In genomic region chr14:55603271-55603632, GRCm38 (mm10) we compare ENCODE assay signal across 8 mouse cellular contexts. TPM values are rescaled to one million over a fixed set of nuclear protein-coding genes. Genes with fewer than 3 reads are reported as not detected.
DNase-seq lines count a peak whose midpoint lies in the region; ATAC-seq and TF ChIP-seq lines count a peak whose summit lies in the region.

Gene Irf9, plus strand, starts transcription at chr14:55603571.

- no peak for TF ChIP-seq POLR2A in cerebellum, adult 2 months (IDR thresholded peaks at IDR 0.05; ENCODE audit: borderline replicate concordance, insufficient read depth, low read length)
- TF ChIP-seq POLR2A in spleen, adult 2 months (IDR thresholded peaks at IDR 0.05; ENCODE audit: low read depth, low read length), result no peak

- H3K27me3 ChIP-seq in cerebellum, adult 2 months (ENCODE audit: control insufficient read depth, insufficient read depth, low read length), result no peaks in the 10 kb centered on the region
- H3K27me3 ChIP-seq in spleen, adult 2 months (ENCODE audit: control insufficient read depth, insufficient read depth, low read length), result no peaks in the 10 kb centered on the region
- H3K27me3 ChIP-seq in hindbrain, embryonic 13.5 days, result no peaks in the 10 kb centered on the region
- H3K27me3 ChIP-seq in midbrain, embryonic 12.5 days, result no peaks in the 10 kb centered on the region

- ATAC-seq in hindbrain, embryonic 13.5 days (ENCODE audit: low FRiP score), result no peak
- no peak for ATAC-seq in midbrain, embryonic 12.5 days (ENCODE audit: low FRiP score, low read depth)

- H3K4me3 ChIP-seq in cerebellum, adult 2 months (replicated peaks; ENCODE audit: insufficient read depth, low read depth, low read length), result peak within 1 kb of the TSS; percentile 55
- peak within 1 kb of the TSS; percentile 79 for H3K4me3 ChIP-seq in spleen, adult 2 months (ENCODE audit: extremely low read depth, insufficient read depth, insufficient read length)
- H3K4me3 ChIP-seq in hindbrain, embryonic 13.5 days, result peak within 1 kb of the TSS; percentile 15
- peak within 1 kb of the TSS; percentile 12; the same call in 1 of the 2 replicates for H3K4me3 ChIP-seq in midbrain, embryonic 12.5 days

- H3K27ac ChIP-seq in cerebellum, adult 2 months (ENCODE audit: insufficient read depth, low read length), result 0 out of 2 replicates have a peak within 1 kb of the TSS, but pooled peaks have one; percentile 5
- H3K27ac ChIP-seq in spleen, adult 2 months (ENCODE audit: insufficient read depth, low read length), result peak within 1 kb of the TSS; percentile 98
- H3K27ac ChIP-seq in hindbrain, embryonic 13.5 days, result peak within 1 kb of the TSS; percentile 35
- no peak within 1 kb of the TSS for H3K27ac ChIP-seq in midbrain, embryonic 12.5 days (replicated peaks)

- H3K9ac ChIP-seq in hindbrain, embryonic 13.5 days, result peak within 1 kb of the TSS; percentile 2; the same call in 1 of the 2 replicates
- H3K9ac ChIP-seq in midbrain, embryonic 12.5 days (replicated peaks), result peak within 1 kb of the TSS; percentile 39; the same call in 1 of the 2 replicates

- peak within 1 kb of the TSS; percentile 34 for H3K4me2 ChIP-seq in hindbrain, embryonic 13.5 days
- peak within 1 kb of the TSS; percentile 34 for H3K4me2 ChIP-seq in midbrain, embryonic 12.5 days (replicated peaks)

- no peak for DNase-seq in cerebellum, adult 2 months
- no peak for DNase-seq in cerebellum, adult 9-10 months
- DNase-seq in spleen, adult 2 months (ENCODE audit: low read depth in 1 of 2, low spot score in 2 of 2), result no peak
- no peak for DNase-seq in spleen, postnatal 14 days (ENCODE audit: low spot score in 2 of 2)
- DNase-seq in gastrocnemius, adult 18-20 months (ENCODE audit: low spot score), result no peak
- DNase-seq in lung, postnatal 10 days, result no peak

- peaks cover 4% of the 10 kb centered on the region; the same call in 1 of the 2 replicates for H3K4me1 ChIP-seq in cerebellum, adult 2 months (ENCODE audit: control insufficient read depth, insufficient read depth, low read length)
- H3K4me1 ChIP-seq in spleen, adult 2 months (ENCODE audit: control insufficient read depth, insufficient read depth, insufficient read length), result peaks cover 18% of the 10 kb centered on the region; the same call in 1 of the 2 replicates
- peaks cover 6% of the 10 kb centered on the region for H3K4me1 ChIP-seq in hindbrain, embryonic 13.5 days (replicated peaks)
- peaks cover 10% of the 10 kb centered on the region; the same call in 1 of the 2 replicates for H3K4me1 ChIP-seq in midbrain, embryonic 12.5 days

- 85% methylated on average over 7 of the region's 7 CpGs for WGBS in cerebellum, adult 2 months
- 38% methylated on average over 7 of the region's 7 CpGs for WGBS in spleen, adult 2 months
- 88% methylated on average over 7 of the region's 7 CpGs for WGBS in hindbrain, embryonic 13.5 days
- WGBS in midbrain, embryonic 12.5 days, result 89% methylated on average over 7 of the region's 7 CpGs

- peaks cover 51% of the 10 kb centered on the region for H3K36me3 ChIP-seq in spleen, adult 2 months (ENCODE audit: control insufficient read depth, insufficient read depth, low read length)
- peaks cover 87% of the 10 kb centered on the region for H3K36me3 ChIP-seq in hindbrain, embryonic 13.5 days
- peaks cover 81% of the 10 kb centered on the region for H3K36me3 ChIP-seq in midbrain, embryonic 12.5 days

- TF ChIP-seq CTCF in cerebellum, adult 2 months (IDR thresholded peaks at IDR 0.05; ENCODE audit: borderline replicate concordance, insufficient read depth, low read depth, low read length), result no peak
- no peak for TF ChIP-seq CTCF in spleen, adult 2 months (IDR thresholded peaks at IDR 0.05; ENCODE audit: extremely low read depth, insufficient read depth, insufficient read length, insufficient replicate concordance)

- H3K9me3 ChIP-seq in hindbrain, embryonic 13.5 days, result no peaks in the 10 kb centered on the region
- no peaks in the 10 kb centered on the region for H3K9me3 ChIP-seq in midbrain, embryonic 12.5 days

RNA-seq across cellular contexts. Expression of gene Irf9, which starts in this region (rescaled TPM):
- 18.4 and 20.3 TPM in 2 replicates for polyA plus RNA-seq in cerebellum, adult 2 months (2012; rRNA removed)
- 101 and 154 TPM in 2 replicates for polyA plus RNA-seq in spleen, adult 2 months (2012; rRNA removed)
- polyA plus RNA-seq in hindbrain, embryonic 13.5 days (2015; fragmentation: Nextera tagmentation; extraction: Ambion mirVana), result 9.0 and 10.0 TPM in 2 replicates
- polyA plus RNA-seq in midbrain, embryonic 12.5 days (2016; fragmentation: Nextera tagmentation; extraction: Ambion mirVana), result 9.4 and 11.5 TPM in 2 replicates
- 1 to 10 TPM; 2.9 to 4.8 TPM for total RNA-seq in gastrocnemius, adult 18-20 months (2021)

Comparison
In these comparisons a context has a peak if more than half of its experiments do, and no peak if none do; other contexts are left out.
1. H3K4me3 ChIP-seq: peak in every context shown above with its lines; median percentile 79 in spleen, adult 2 months; 55 in cerebellum, adult 2 months; 15 in hindbrain, embryonic 13.5 days; 12 in midbrain, embryonic 12.5 days.